Mouse (Mus musculus) kidney, embryonic 16.5 days (tissue): Measurements from ENCODE around the gene 9130204L05Rik. TPM values are rescaled to one million over a fixed set of nuclear protein-coding genes. Genes with fewer than 3 reads are reported as not detected.

ENCODE experiments used
- ATAC-seq: fragments of 200-750 bp; cut with Nextera tagmentation; 2 replicates; pipeline ENCODE4 v1.8.0; 2017; ENCODE audit warnings: moderate TSS enrichment; ENCODE audit not compliant: low FRiP score, low TSS enrichment
- H3K27ac ChIP-seq: fragments of 300-500 bp; sonication (generic); 2 replicates; pipeline ENCODE4 v1.5.1; 2014; ENCODE audit warnings: low read length
- H3K27me3 ChIP-seq: fragments of 300-500 bp; sonication (generic); 2 replicates; pipeline ENCODE4 v1.6.1; 2014; ENCODE audit warnings: low read length, control low read depth, mixed read lengths; ENCODE audit not compliant: insufficient read depth
- H3K36me3 ChIP-seq: fragments of 300-500 bp; sonication (generic); 2 replicates; pipeline ENCODE4 v1.6.1; 2014; ENCODE audit warnings: low read length, control low read depth, mixed read lengths; ENCODE audit not compliant: insufficient read depth
- H3K4me1 ChIP-seq: fragments of 300-500 bp; sonication (generic); 2 replicates; pipeline ENCODE4 v1.6.1; 2014; ENCODE audit warnings: low read length, control low read depth, mixed read lengths; ENCODE audit not compliant: insufficient read depth
- H3K4me2 ChIP-seq: fragments of 300-500 bp; sonication (generic); replicated peaks from 2 replicates; pipeline ENCODE4 v1.6.1; 2014; ENCODE audit warnings: low read depth, low read length
- H3K4me3 ChIP-seq: fragments of 300-500 bp; sonication (generic); 2 replicates; pipeline ENCODE4 v1.5.1; 2014; ENCODE audit warnings: mild to moderate bottlenecking, low read length
- H3K9ac ChIP-seq: fragments of 300-500 bp; sonication (generic); replicated peaks from 2 replicates; pipeline ENCODE4 v1.6.1; 2014; ENCODE audit warnings: low read length
- H3K9me3 ChIP-seq: fragments of 300-500 bp; sonication (generic); 2 replicates; pipeline ENCODE4 v1.6.1; 2016; ENCODE audit warnings: low read length, control low read depth
- WGBS: fragments of 180-500 bp; shearing (Covaris S2); extraction: QIAGEN DNeasy Blood & Tissue Kit; methylation state at CpG from one replicate; pipeline ENCODE4 v1.1.7; 2014; 5-methylcytosine and 5-hydroxymethylcytosine counted together
- polyA plus RNA-seq: library from polyadenylated mRNA; unstranded; fragments of >200 nt; fragmentation: Nextera tagmentation; extraction: Ambion mirVana; gene quantifications from 2 replicates; pipeline ENCODE4 v1.2.1, GENCODE M21; 2015

The 9130204L05Rik gene
- polyA plus RNA-seq, result not detected in 2 replicates

DNA sequence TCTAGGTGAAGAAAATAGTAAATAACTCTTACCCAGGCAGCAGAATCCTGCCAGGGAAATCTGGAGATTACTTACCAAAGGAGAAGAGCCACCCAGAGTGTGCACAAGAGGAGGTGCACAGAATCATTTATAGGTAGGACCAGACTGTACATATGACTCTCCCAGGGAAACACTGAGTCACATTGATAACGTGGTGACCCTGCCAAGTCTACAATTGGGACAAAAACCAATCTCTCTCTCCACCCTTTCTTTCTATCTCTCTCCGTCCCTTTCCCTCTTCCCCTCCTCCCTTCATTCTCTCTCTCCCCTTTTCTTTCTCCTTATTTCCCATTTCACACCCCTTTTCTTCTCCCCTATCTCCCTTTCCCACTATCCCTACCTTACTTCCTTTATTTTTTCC lies at the start of gene 9130204L05Rik:
Gene 9130204L05Rik, minus strand, starts transcription at position 101 of the 400 bp plus-strand sequence.
- 0 out of 2 replicates have a peak, but pooled peaks cover 4% of the 10 kb centered on the region for H3K9me3 ChIP-seq
- 58% methylated on average over 2 of the region's 2 CpGs for WGBS

DNA sequence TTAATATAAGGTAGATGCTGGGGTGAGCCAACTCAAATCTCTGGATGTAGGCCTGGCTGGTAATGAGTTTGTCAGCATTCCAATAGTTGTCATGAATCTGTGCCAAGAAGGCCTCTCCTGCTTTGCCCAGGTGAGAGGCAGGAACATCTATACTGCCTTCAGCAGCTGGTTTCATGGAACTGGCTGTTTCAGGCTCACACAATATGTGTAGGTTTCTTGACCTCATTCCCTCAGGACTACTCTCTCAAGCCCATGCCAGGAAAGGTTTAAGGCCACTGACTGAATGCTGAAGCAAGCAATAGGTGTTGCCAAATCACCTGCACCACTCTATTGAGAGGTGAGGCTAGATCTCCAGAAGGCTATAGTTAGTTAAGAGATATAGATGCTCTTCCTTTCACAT lies 18.1 kb upstream of the 9130204L05Rik start:
- no peak overlapping the region for H3K27ac ChIP-seq
- H3K4me1 ChIP-seq, result no peaks in the 10 kb centered on the region
- H3K4me2 ChIP-seq, result no peak overlapping the region
- no peaks in the 10 kb centered on the region for H3K27me3 ChIP-seq
- H3K9ac ChIP-seq, result no peak overlapping the region
- peaks cover 3% of the 10 kb centered on the region; the same call in 1 of the 2 replicates for H3K9me3 ChIP-seq
- H3K4me3 ChIP-seq, result no peak overlapping the region
- H3K36me3 ChIP-seq, result no peaks in the 10 kb centered on the region
- ATAC-seq, result no peak

More for the DNA sequence above, at the start of gene 9130204L05Rik:
- Histone ChIP-seq H3K27ac (no peak within 1 kb of the TSS), H3K4me1 (no peaks in the 10 kb centered on the region), H3K4me3 (no peak within 1 kb of the TSS), H3K9ac (no peak within 1 kb of the TSS), H3K4me2 (no peak within 1 kb of the TSS), H3K27me3 (no peaks in the 10 kb centered on the region), H3K36me3 (no peaks in the 10 kb centered on the region)
- ATAC-seq, result no peak

DNA sequence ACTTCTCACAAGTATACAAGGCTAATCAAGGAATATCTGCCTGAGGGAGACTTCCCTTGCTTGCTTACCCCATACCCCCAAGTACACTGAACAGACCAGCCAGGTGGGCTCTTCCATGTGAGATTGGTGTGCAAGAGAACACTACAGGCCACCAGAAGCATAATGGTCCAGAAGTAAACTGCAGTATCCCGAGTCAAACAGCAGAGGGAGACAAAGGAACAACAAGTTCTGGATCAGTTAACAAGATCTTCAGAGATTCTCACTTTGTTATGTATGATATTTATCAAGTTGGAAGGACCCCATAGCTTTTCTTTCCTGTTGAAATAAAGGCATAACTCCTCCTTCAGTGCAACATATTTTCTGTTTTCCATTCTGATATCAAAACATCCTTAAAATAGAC lies 31.4 kb downstream of the 9130204L05Rik start:
- 6% methylated on average over 1 of the region's 1 CpGs for WGBS
- Histone ChIP-seq H3K4me1 (no peaks in the 10 kb centered on the region), H3K9me3 (no peaks in the 10 kb centered on the region), H3K36me3 (no peaks in the 10 kb centered on the region), H3K9ac (no peak overlapping the region), H3K27ac (no peak overlapping the region), H3K4me2 (no peak overlapping the region), H3K4me3 (no peak overlapping the region), H3K27me3 (no peaks in the 10 kb centered on the region)
- no peak for ATAC-seq

- no peak for ATAC-seq
- WGBS, result 20% methylated on average over 1 of the region's 1 CpGs
- Histone ChIP-seq H3K27ac (no peak overlapping the region), H3K4me3 (no peak overlapping the region), H3K36me3 (no peaks in the 10 kb centered on the region), H3K4me1 (no peaks in the 10 kb centered on the region), H3K27me3 (no peaks in the 10 kb centered on the region), H3K4me2 (no peak overlapping the region), H3K9me3 (no peaks in the 10 kb centered on the region), H3K9ac (no peak overlapping the region)
These were observed 37.9 kb downstream of the 9130204L05Rik start for GRCm38 (mm10) chr3:91052654-91053053.
